Mouse (Mus musculus) midbrain, embryonic 16.5 days (tissue): ENCODE measurements around the gene Hist1h1d. TPM values are rescaled to one million over a fixed set of nuclear protein-coding genes. Genes with fewer than 3 reads are reported as not detected.
A peak's percentile ranks its signal among the peaks of the same experiment; 100 is the strongest.

ENCODE experiments used
- ATAC-seq: fragments of 200-750 bp; cut with Nextera tagmentation; 2 replicates; pipeline ENCODE4 v1.8.0; 2017; ENCODE audit warnings: moderate TSS enrichment
- H3K27ac ChIP-seq: fragments of 300-500 bp; sonication (generic); 2 replicates; pipeline ENCODE4 v1.5.1; 2014; ENCODE audit warnings: mild to moderate bottlenecking, low read length, mixed read lengths
- H3K27me3 ChIP-seq: fragments of 300-500 bp; sonication (generic); 2 replicates; pipeline ENCODE4 v1.6.1; 2014; ENCODE audit warnings: low read depth, low read length, mixed read lengths; ENCODE audit not compliant: control insufficient read depth, insufficient read depth
- H3K36me3 ChIP-seq: fragments of 300-500 bp; sonication (generic); 2 replicates; pipeline ENCODE4 v1.6.1; 2014; ENCODE audit warnings: mild to moderate bottlenecking, low read length, moderate library complexity, mixed read lengths; ENCODE audit not compliant: control insufficient read depth, insufficient read depth
- H3K4me1 ChIP-seq: fragments of 300-500 bp; sonication (generic); 2 replicates; pipeline ENCODE4 v1.6.1; 2014; ENCODE audit warnings: mild to moderate bottlenecking, low read length, mixed read lengths; ENCODE audit not compliant: control insufficient read depth, insufficient read depth
- H3K4me2 ChIP-seq: fragments of 300-500 bp; sonication (generic); 2 replicates; pipeline ENCODE4 v1.6.1; 2014; ENCODE audit warnings: mild to moderate bottlenecking, low read length, mixed read lengths
- H3K4me3 ChIP-seq: fragments of 300-500 bp; sonication (generic); 2 replicates; pipeline ENCODE4 v1.5.1; 2014; ENCODE audit warnings: low read depth, mild to moderate bottlenecking, low read length, moderate library complexity, mixed read lengths
- H3K9ac ChIP-seq: fragments of 300-500 bp; sonication (generic); 2 replicates; pipeline ENCODE4 v1.6.1; 2014; ENCODE audit warnings: low read depth, low read length, mixed read lengths
- H3K9me3 ChIP-seq: fragments of 300-500 bp; sonication (generic); replicated peaks from 2 replicates; pipeline ENCODE4 v1.6.1; 2014; ENCODE audit warnings: mild to moderate bottlenecking, low read length, mixed read lengths; ENCODE audit not compliant: control insufficient read depth, poor library complexity, severe bottlenecking
- WGBS: fragments of 180-500 bp; shearing (Covaris S2); extraction: QIAGEN DNeasy Blood & Tissue Kit; methylation state at CpG from one replicate; pipeline ENCODE4 v1.1.7; 2014; 5-methylcytosine and 5-hydroxymethylcytosine counted together
- polyA plus RNA-seq: library from polyadenylated mRNA; unstranded; fragments of >200 nt; fragmentation: Nextera tagmentation; extraction: Ambion mirVana; gene quantifications from 2 replicates; pipeline ENCODE4 v1.2.1, GENCODE M21; 2015

Gene Hist1h1d
- 0.07 TPM in 1 of 2 replicates, not detected in the other for polyA plus RNA-seq

GRCm38 (mm10) chr13:23552962-23553361 is at the start of gene Hist1h1d:
Gene Hist1h1d (plus strand): TSS chr13:23553262.
- no peak within 1 kb of the TSS for H3K9ac ChIP-seq
- peaks cover 23% of the 10 kb centered on the region for H3K4me1 ChIP-seq
- H3K4me2 ChIP-seq, result no peak within 1 kb of the TSS; the same call in 1 of the 2 replicates
- H3K36me3 ChIP-seq, result no peaks in the 10 kb centered on the region
- H3K27me3 ChIP-seq, result no peaks in the 10 kb centered on the region
- H3K27ac ChIP-seq, result no peak within 1 kb of the TSS; the same call in 1 of the 2 replicates
- H3K9me3 ChIP-seq, result no peaks in the 10 kb centered on the region
- ATAC-seq, result no peak
- H3K4me3 ChIP-seq, result no peak within 1 kb of the TSS

- peak overlapping the region; percentile 33 for H3K4me2 ChIP-seq
- 4% methylated on average over 9 of the region's 9 CpGs for WGBS
- no peaks in the 10 kb centered on the region for H3K36me3 ChIP-seq
- H3K4me3 ChIP-seq, result no peak overlapping the region
- no peaks in the 10 kb centered on the region for H3K9me3 ChIP-seq
- no peak for ATAC-seq
- H3K27me3 ChIP-seq, result peaks cover 4% of the 10 kb centered on the region; the same call in 1 of the 2 replicates
- H3K9ac ChIP-seq, result no peak overlapping the region
- no peak overlapping the region for H3K27ac ChIP-seq
- peaks cover 5% of the 10 kb centered on the region; the same call in 1 of the 2 replicates for H3K4me1 ChIP-seq
These were observed 49.3 kb upstream of the Hist1h1d start for GRCm38 (mm10) chr13:23503797-23504196.

- Histone ChIP-seq H3K27me3 (no peaks in the 10 kb centered on the region), H3K36me3 (no peaks in the 10 kb centered on the region), H3K27ac (no peak overlapping the region), H3K9ac (no peak overlapping the region), H3K9me3 (no peaks in the 10 kb centered on the region), H3K4me1 (peaks cover 2% of the 10 kb centered on the region; the same call in 1 of the 2 replicates), H3K4me2 (peak overlapping the region; percentile 33), H3K4me3 (no peak overlapping the region)
- 5% methylated on average over 14 of the region's 14 CpGs for WGBS
- no peak for ATAC-seq
These were observed 47.3 kb upstream of the Hist1h1d start for GRCm38 (mm10) chr13:23505662-23506345.

- no peak overlapping the region for H3K4me3 ChIP-seq
- WGBS, result 8% methylated on average over 13 of the region's 13 CpGs
- H3K36me3 ChIP-seq, result no peaks in the 10 kb centered on the region
- no peak for ATAC-seq
- H3K4me1 ChIP-seq, result peaks cover 2% of the 10 kb centered on the region; the same call in 1 of the 2 replicates
- no peak overlapping the region for H3K27ac ChIP-seq
- no peak overlapping the region for H3K9ac ChIP-seq
- peak overlapping the region; percentile 16; the same call in 1 of the 2 replicates for H3K4me2 ChIP-seq
- no peaks in the 10 kb centered on the region for H3K9me3 ChIP-seq
- no peaks in the 10 kb centered on the region for H3K27me3 ChIP-seq
These were observed 46.7 kb upstream of the Hist1h1d start for GRCm38 (mm10) chr13:23506351-23506750.

GRCm38 (mm10) chr13:23506819-23507515 is 46.1 kb upstream of the Hist1h1d start:
- Histone ChIP-seq H3K27me3 (no peaks in the 10 kb centered on the region), H3K9me3 (no peaks in the 10 kb centered on the region), H3K27ac (no peak overlapping the region), H3K9ac (no peak overlapping the region), H3K36me3 (no peaks in the 10 kb centered on the region), H3K4me1 (peaks cover 2% of the 10 kb centered on the region; the same call in 1 of the 2 replicates), H3K4me2 (no peak overlapping the region), H3K4me3 (no peak overlapping the region)
- WGBS, result 23% methylated on average over 14 of the region's 14 CpGs
- ATAC-seq, result no peak

GRCm38 (mm10) chr13:23510127-23510526 is 42.9 kb upstream of the Hist1h1d start:
- no peaks in the 10 kb centered on the region for H3K27me3 ChIP-seq
- H3K4me3 ChIP-seq, result no peak overlapping the region
- no peak for ATAC-seq
- no peak overlapping the region for H3K4me2 ChIP-seq
- peaks cover 2% of the 10 kb centered on the region; the same call in 1 of the 2 replicates for H3K4me1 ChIP-seq
- H3K27ac ChIP-seq, result no peak overlapping the region
- H3K9me3 ChIP-seq, result no peaks in the 10 kb centered on the region
- no peaks in the 10 kb centered on the region for H3K36me3 ChIP-seq
- WGBS, result 48% methylated on average over 1 of the region's 1 CpGs
- H3K9ac ChIP-seq, result no peak overlapping the region

GRCm38 (mm10) chr13:23513517-23513916 is 39.5 kb upstream of the Hist1h1d start:
- Histone ChIP-seq H3K4me2 (no peak overlapping the region), H3K36me3 (no peaks in the 10 kb centered on the region), H3K27me3 (no peaks in the 10 kb centered on the region), H3K9me3 (no peaks in the 10 kb centered on the region), H3K4me1 (peaks cover 2% of the 10 kb centered on the region; the same call in 1 of the 2 replicates), H3K4me3 (no peak overlapping the region), H3K27ac (no peak overlapping the region), H3K9ac (no peak overlapping the region)
- no peak for ATAC-seq
- 88% methylated on average over 1 of the region's 1 CpGs for WGBS

GRCm38 (mm10) chr13:23515281-23515680 is 37.8 kb upstream of the Hist1h1d start:
- H3K9me3 ChIP-seq, result no peaks in the 10 kb centered on the region
- H3K27me3 ChIP-seq, result no peaks in the 10 kb centered on the region
- no peak overlapping the region for H3K27ac ChIP-seq
- no peaks in the 10 kb centered on the region for H3K36me3 ChIP-seq
- ATAC-seq, result no peak
- 80% methylated on average over 5 of the region's 5 CpGs for WGBS
- H3K4me1 ChIP-seq, result peaks cover 7% of the 10 kb centered on the region; the same call in 1 of the 2 replicates
- no peak overlapping the region for H3K4me2 ChIP-seq
- no peak overlapping the region for H3K4me3 ChIP-seq
- H3K9ac ChIP-seq, result no peak overlapping the region
